Mouse (Mus musculus) heart, postnatal 36 days (tissue): ENCODE results near the gene Lix1. TPM values are rescaled to one million over a fixed set of nuclear protein-coding genes. Genes with fewer than 3 reads are reported as not detected.
"Not testable (repeated sequence)": the region's sequence is repeated elsewhere in the genome, so short reads cannot be mapped to it uniquely, and the experiment has no call there.

Source experiments
- DNase-seq, 2 experiments: peaks; one replicate each; pipeline ENCODE4 v3.0.0; 2021 to 2022
- intact Hi-C: fragments of 180-260 bp; cut with DNase I; formaldehyde crosslinking; loops from one replicate; pipeline ENCODE4 v1.15.1; 2025
- total RNA-seq, 2 experiments: library from RNA; stranded (reverse); gene quantifications; 2 replicates each; pipeline ENCODE4 v1.2.3; 2021

Lix1 gene
- total RNA-seq, 2 experiments from 2014 or later = 6.3 to 7.1 TPM

DNA sequence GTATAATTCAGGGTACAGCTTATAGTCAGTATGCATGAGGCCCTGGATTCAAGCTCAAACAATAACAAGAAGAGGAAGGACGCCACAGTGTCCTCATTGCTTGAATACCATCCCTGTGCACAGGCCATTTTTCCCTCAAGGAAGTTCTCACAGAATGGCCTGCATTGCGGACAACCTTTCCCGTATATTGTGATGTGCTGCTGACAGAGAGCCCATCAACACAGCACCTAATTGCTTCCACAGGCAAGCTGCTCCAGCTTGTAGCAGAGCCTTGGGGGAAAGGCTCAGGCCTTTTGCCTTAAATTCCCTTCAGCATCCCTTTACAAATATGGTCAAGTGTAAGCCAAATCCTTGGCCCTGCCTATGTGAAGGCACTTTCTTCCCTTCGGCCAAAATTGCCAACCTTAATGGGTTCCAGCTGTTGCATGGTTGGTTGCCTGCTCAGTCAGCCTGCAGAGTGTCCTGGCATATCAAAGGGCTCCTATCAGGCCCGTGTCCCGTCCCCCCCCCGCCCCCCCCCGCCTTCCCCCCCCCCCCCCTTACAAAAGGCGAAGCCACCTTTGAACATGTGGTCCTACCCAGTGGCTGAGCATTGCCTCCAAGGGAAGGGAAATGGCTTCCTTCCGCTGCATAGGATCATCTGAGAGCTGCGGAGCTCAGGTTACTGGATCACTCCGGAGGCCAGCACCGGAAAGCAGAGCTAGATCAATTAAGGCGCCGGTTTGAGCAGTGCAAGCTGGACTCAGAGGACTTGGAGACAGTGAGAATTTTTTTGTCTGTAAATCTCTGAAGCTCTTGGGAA is 88.5 kb downstream of the Lix1 start:
- intact Hi-C loops = no loop called here
- no peak for DNase-seq

DNA sequence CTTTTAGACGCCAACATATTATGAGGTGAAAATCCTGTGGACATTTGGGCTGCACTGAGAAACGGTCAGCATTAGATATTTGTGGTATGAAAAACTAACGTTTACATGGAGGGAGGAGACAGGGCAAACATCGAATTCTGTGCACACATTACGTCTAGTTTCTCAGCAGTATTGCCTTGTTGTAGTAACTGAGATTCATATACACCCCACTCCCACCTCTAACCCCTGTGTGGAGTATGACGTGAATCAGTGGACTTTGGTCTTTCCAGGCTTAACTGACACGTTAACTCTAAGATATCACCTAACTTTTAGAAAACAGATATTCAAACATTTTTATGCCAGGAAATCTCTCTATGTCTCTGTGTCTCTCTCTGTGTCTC is 89.1 kb downstream of the Lix1 start:
- no peak for DNase-seq
- intact Hi-C loops = no loop called here

GRCm38 (mm10) chr17:17492116-17492515 is 89.6 kb downstream of the Lix1 start:
- intact Hi-C loops = no loop called here
- DNase-seq = no peak

DNA sequence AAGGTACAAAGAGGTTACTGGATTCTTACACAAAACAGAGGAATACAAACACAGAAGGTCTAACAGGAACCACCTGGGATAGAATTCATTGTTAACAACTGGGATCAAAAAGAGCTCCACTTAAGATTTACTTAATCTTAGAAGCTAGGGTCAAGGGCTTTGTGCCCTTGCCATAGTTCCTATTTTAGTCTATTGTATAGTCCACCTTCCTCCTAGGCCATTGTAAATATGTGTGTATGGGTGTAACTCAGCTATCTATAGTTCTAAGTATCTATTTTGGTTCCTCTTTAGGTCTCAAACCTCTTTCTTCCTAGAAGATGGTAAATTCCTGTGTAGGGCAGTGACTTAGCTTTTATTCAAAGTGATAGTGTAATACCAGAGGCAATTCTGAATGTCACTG is 93.8 kb downstream of the Lix1 start:
- intact Hi-C loops, DNase-seq: not testable (repeated sequence)

DNA sequence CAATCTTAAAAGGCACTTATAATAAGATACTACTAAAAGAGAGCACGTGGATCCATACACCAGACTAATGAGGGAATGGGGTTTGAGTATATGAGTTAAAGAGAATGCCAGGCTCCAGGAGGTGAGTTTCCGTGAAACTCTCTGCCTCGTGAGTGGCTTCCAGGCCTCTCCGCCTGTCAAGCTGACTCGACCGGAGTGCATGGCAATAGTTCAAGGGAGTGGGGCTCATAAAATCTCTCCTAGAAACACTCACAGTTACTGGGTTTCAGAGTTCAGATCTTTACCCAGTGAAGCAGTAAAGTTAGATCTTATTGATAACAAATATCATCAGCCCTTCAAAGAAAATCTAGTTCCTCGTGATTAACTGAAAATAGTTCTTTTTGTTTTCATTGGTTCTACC is 94.3 kb downstream of the Lix1 start:
- intact Hi-C loops = no loop called here
- DNase-seq = no peak

GRCm38 (mm10) chr17:17498848-17499247 is 96.4 kb downstream of the Lix1 start:
- no peak for DNase-seq
- intact Hi-C loops = no loop called here

GRCm38 (mm10) chr17:17499278-17499677 is 96.8 kb downstream of the Lix1 start:
- intact Hi-C loops = no loop called here

GRCm38 (mm10) chr17:17506677-17507076 is 104.2 kb downstream of the Lix1 start:
- DNase-seq = no peak
- intact Hi-C loops = no loop called here

More at GRCm38 (mm10) chr17:17499278-17499677, 96.8 kb downstream of the Lix1 start:
- DNase-seq = no peak

Other genes starting within 250 kb of the Lix1 start
- gene Riok2, start 28.4 kb upstream of the Lix1 start, total RNA-seq = 10 to 100 TPM; 16.1 to 16.3 TPM
- 100 to 1,000 TPM; 177 to 190 TPM for gene Lnpep, start 222.4 kb downstream of the Lix1 start, total RNA-seq